ENCODE assay signal across 8 mouse cellular contexts in the genomic region with DNA sequence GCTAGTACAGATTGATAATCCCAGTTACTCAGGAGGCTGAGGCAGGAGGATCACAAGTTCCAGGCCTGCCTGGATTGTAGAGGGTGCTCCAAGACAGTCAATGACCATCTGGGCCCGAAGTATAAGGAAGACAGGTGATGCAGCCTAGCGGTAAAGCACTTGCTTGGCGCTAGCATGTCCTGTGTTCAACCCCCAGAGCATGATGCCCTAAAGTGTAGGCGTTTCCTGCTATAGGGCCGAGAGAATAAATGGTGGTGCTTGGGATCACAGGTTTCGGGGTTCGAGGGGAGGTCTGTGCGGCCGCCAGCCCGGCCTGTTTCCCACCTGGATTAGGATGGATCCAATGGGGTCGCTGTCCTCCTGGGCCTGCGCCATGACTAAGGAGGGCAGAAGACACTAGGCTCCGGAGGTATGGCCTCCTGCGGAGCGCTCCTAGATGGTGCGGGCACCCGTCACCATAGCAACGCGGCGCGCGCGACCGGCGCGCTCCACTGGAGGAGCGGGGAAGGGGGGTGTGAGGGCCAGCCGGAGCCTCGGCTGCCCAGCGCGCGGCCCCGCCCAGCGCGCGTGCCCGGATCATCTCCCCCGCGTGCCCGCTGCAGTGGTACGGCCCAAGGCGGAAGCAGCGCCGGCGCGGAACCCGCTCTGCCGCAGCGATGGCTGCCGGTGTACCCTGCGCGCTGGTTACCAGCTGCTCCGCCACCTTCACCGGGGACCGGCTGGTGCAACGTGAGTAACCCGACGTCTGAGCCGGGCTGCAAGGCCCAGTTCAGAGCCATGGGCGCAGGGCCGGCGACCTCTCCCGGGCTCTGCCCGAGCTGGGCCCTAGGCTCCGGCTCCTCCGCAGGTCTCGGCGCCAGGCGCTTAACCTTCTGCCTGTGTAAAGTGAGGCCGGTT. TPM values are rescaled to one million over a fixed set of nuclear protein-coding genes. Genes with fewer than 3 reads are reported as not detected.
DNase-seq lines count a peak whose midpoint lies in the region; ATAC-seq lines count a peak whose summit lies in the region.

A gene (minus strand): TSS at position 451 of the 897 bp plus-strand sequence.
A gene (plus strand): TSS at position 618 of the 897 bp plus-strand sequence.

- no peaks in the 10 kb centered on the region for H3K36me3 ChIP-seq in embryonic facial prominence, embryonic 11.5 days (replicated peaks; ENCODE audit: control insufficient read depth, insufficient read depth, low read depth, low read length)
- H3K36me3 ChIP-seq in limb, embryonic 10.5 days = no peaks in the 10 kb centered on the region
- H3K36me3 ChIP-seq in midbrain, embryonic 12.5 days = no peaks in the 10 kb centered on the region

- ATAC-seq in embryonic facial prominence, embryonic 11.5 days (replicated peaks; ENCODE audit: insufficient number of reproducible peaks, low FRiP score, low TSS enrichment, low read depth) = peak; percentile 98
- peak; percentile 99 for ATAC-seq in midbrain, embryonic 12.5 days (ENCODE audit: low FRiP score, low read depth)

- H3K27ac ChIP-seq in embryonic facial prominence, embryonic 11.5 days (replicated peaks; ENCODE audit: low read depth, low read length) = no peak within 1 kb of the TSS
- peak within 1 kb of the TSS; percentile 89 for H3K27ac ChIP-seq in limb, embryonic 10.5 days
- peak within 1 kb of the TSS; percentile 72 for H3K27ac ChIP-seq in midbrain, embryonic 12.5 days (replicated peaks)

- H3K4me2 ChIP-seq in embryonic facial prominence, embryonic 11.5 days (ENCODE audit: low read depth, low read length) = peak within 1 kb of the TSS; percentile 65
- peak within 1 kb of the TSS; percentile 77 for H3K4me2 ChIP-seq in midbrain, embryonic 12.5 days (replicated peaks)

- DNase-seq in 3134 (ENCODE audit: extremely low read depth, insufficient read length, low spot score) = peak; percentile 97
- peak; percentile 98 for DNase-seq in adrenal gland, postnatal 25 days
- peak; percentile 96 for DNase-seq in embryonic facial prominence, embryonic 11.5 days (ENCODE audit: low spot score)
- DNase-seq in heart, adult 11 months = peak; percentile 100
- peak; percentile 95 for DNase-seq in kidney, adult 11 months
- DNase-seq in limb, embryonic 10.5 days (ENCODE audit: low spot score) = peak; percentile 98
- peak; percentile 95 for DNase-seq in skeletal muscle tissue, adult 2 months (ENCODE audit: low read depth, low spot score)

- peak within 1 kb of the TSS; percentile 83 for H3K9ac ChIP-seq in embryonic facial prominence, embryonic 11.5 days (replicated peaks; ENCODE audit: low read length)
- peak within 1 kb of the TSS; percentile 90 for H3K9ac ChIP-seq in midbrain, embryonic 12.5 days (replicated peaks)

- no peaks in the 10 kb centered on the region for H3K4me1 ChIP-seq in embryonic facial prominence, embryonic 11.5 days (ENCODE audit: control insufficient read depth, insufficient read depth, low read length)
- H3K4me1 ChIP-seq in limb, embryonic 10.5 days = peaks cover 45% of the 10 kb centered on the region
- H3K4me1 ChIP-seq in midbrain, embryonic 12.5 days = peaks cover 15% of the 10 kb centered on the region

- H3K27me3 ChIP-seq in embryonic facial prominence, embryonic 11.5 days (ENCODE audit: control insufficient read depth, insufficient read depth, low read length) = no peaks in the 10 kb centered on the region
- no peaks in the 10 kb centered on the region for H3K27me3 ChIP-seq in limb, embryonic 10.5 days (ENCODE audit: low read depth, poor library complexity, severe bottlenecking)
- H3K27me3 ChIP-seq in midbrain, embryonic 12.5 days = no peaks in the 10 kb centered on the region

- no peaks in the 10 kb centered on the region for H3K9me3 ChIP-seq in embryonic facial prominence, embryonic 11.5 days (replicated peaks; ENCODE audit: control insufficient read depth, low read length)
- no peaks in the 10 kb centered on the region for H3K9me3 ChIP-seq in limb, embryonic 10.5 days (replicated peaks)
- H3K9me3 ChIP-seq in midbrain, embryonic 12.5 days = no peaks in the 10 kb centered on the region

- H3K4me3 ChIP-seq in embryonic facial prominence, embryonic 11.5 days (ENCODE audit: low read depth, low read length) = peak within 1 kb of the TSS; percentile 84
- H3K4me3 ChIP-seq in limb, embryonic 10.5 days = peak within 1 kb of the TSS; percentile 96
- peak within 1 kb of the TSS; percentile 96 for H3K4me3 ChIP-seq in midbrain, embryonic 12.5 days

- 2% methylated on average over 68 of the region's 70 CpGs for WGBS in embryonic facial prominence, embryonic 11.5 days
- WGBS in limb, embryonic 10.5 days = 2% methylated on average over 70 of the region's 70 CpGs
- 2% methylated on average over 70 of the region's 70 CpGs for WGBS in midbrain, embryonic 12.5 days

RNA-seq across cellular contexts. Expression of the first gene that starts in this region (rescaled TPM):
- total RNA-seq in adrenal gland, postnatal 25 days (2021) = 0.15 TPM in 1 of 2 replicates, not detected in the other
- polyA plus RNA-seq in embryonic facial prominence, embryonic 11.5 days (2014; fragmentation: Nextera tagmentation; extraction: Ambion mirVana) = 0.17 TPM in 1 of 2 replicates, not detected in the other
- 0.16 and 0.18 TPM in 2 replicates for polyA plus RNA-seq in limb, embryonic 10.5 days (2016; fragmentation: Nextera tagmentation; extraction: Ambion mirVana)
- polyA plus RNA-seq in midbrain, embryonic 12.5 days (2016; fragmentation: Nextera tagmentation; extraction: Ambion mirVana) = not detected in 2 replicates

RNA-seq across cellular contexts. Expression of the second gene that starts in this region (rescaled TPM):
- total RNA-seq in adrenal gland, postnatal 25 days (2021) = 26.6 and 33.1 TPM in 2 replicates
- 33.5 and 37.4 TPM in 2 replicates for polyA plus RNA-seq in embryonic facial prominence, embryonic 11.5 days (2014; fragmentation: Nextera tagmentation; extraction: Ambion mirVana)
- polyA plus RNA-seq in limb, embryonic 10.5 days (2016; fragmentation: Nextera tagmentation; extraction: Ambion mirVana) = 36.8 and 45.4 TPM in 2 replicates
- 56.5 and 57.3 TPM in 2 replicates for polyA plus RNA-seq in midbrain, embryonic 12.5 days (2016; fragmentation: Nextera tagmentation; extraction: Ambion mirVana)
